Mouse (Mus musculus) hindbrain, embryonic 14.5 days (tissue): ENCODE data around the gene Ifng. TPM values are rescaled to one million over a fixed set of nuclear protein-coding genes. Genes with fewer than 3 reads are reported as not detected.
"Not testable (repeated sequence)": the region's sequence is repeated elsewhere in the genome, so short reads cannot be mapped to it uniquely, and the experiment has no call there.

ENCODE experiments used
- ATAC-seq: fragments of 200-750 bp; cut with Nextera tagmentation; 2 replicates; pipeline ENCODE4 v1.8.0; 2017; ENCODE audit warnings: moderate number of reproducible peaks, mild to moderate bottlenecking, moderate TSS enrichment, moderate library complexity; ENCODE audit not compliant: low FRiP score
- DNase-seq: peaks from one replicate; pipeline ENCODE4 v3.0.0-alpha.2; 2015; ENCODE audit warnings: low spot score
- H3K27ac ChIP-seq: fragments of 300-500 bp; sonication (generic); 2 replicates; pipeline ENCODE4 v1.5.1; 2014; ENCODE audit warnings: mild to moderate bottlenecking, moderate library complexity
- H3K27me3 ChIP-seq: fragments of 300-500 bp; sonication (generic); 2 replicates; pipeline ENCODE4 v1.6.1; 2014; ENCODE audit warnings: mild to moderate bottlenecking, low read length, mixed read lengths; ENCODE audit not compliant: control insufficient read depth, insufficient read depth
- H3K36me3 ChIP-seq: fragments of 300-500 bp; sonication (generic); replicated peaks from 2 replicates; pipeline ENCODE4 v1.6.1; 2014; ENCODE audit not compliant: control insufficient read depth, insufficient read depth
- H3K4me1 ChIP-seq: fragments of 300-500 bp; sonication (generic); replicated peaks from 2 replicates; pipeline ENCODE4 v1.6.1; 2014; ENCODE audit warnings: antibody characterized with exemption, low read length, mixed read lengths; ENCODE audit not compliant: control insufficient read depth, insufficient read depth
- H3K4me2 ChIP-seq: fragments of 300-500 bp; sonication (generic); replicated peaks from 2 replicates; pipeline ENCODE4 v1.6.1; 2014; ENCODE audit warnings: mild to moderate bottlenecking, moderate library complexity
- H3K4me3 ChIP-seq: fragments of 300-500 bp; sonication (generic); replicated peaks from 2 replicates; pipeline ENCODE4 v1.5.1; 2014; ENCODE audit warnings: mild to moderate bottlenecking, low read length
- H3K9ac ChIP-seq: fragments of 300-500 bp; sonication (generic); 2 replicates; pipeline ENCODE4 v1.6.1; 2014
- H3K9me3 ChIP-seq: fragments of 300-500 bp; sonication (generic); 2 replicates; pipeline ENCODE4 v1.6.1; 2016; ENCODE audit warnings: low read length; ENCODE audit not compliant: control insufficient read depth
- WGBS: fragments of 180-500 bp; shearing (Covaris S2); extraction: QIAGEN DNeasy Blood & Tissue Kit; methylation state at CpG from one replicate; pipeline ENCODE4 v1.1.7; 2014; 5-methylcytosine and 5-hydroxymethylcytosine counted together
- polyA plus RNA-seq: library from polyadenylated mRNA; unstranded; fragments of >200 nt; fragmentation: Nextera tagmentation; extraction: Ambion mirVana; gene quantifications from 2 replicates; pipeline ENCODE4 v1.2.1, GENCODE M21; 2014

Gene Ifng
- polyA plus RNA-seq, 1 experiment from 2014 or later, result not detected

GRCm38 (mm10) chr10:118472846-118473245 lies 32.0 kb downstream of the Ifng start:
- H3K9me3 ChIP-seq, H3K4me1 ChIP-seq, ATAC-seq, H3K9ac ChIP-seq, H3K27ac ChIP-seq, H3K27me3 ChIP-seq, DNase-seq, H3K36me3 ChIP-seq, H3K4me3 ChIP-seq, H3K4me2 ChIP-seq: not testable (repeated sequence)
- WGBS, result 88% methylated on average over 1 of the region's 1 CpGs

- Histone ChIP-seq H3K36me3 (no peaks in the 10 kb centered on the region), H3K9ac (no peak overlapping the region), H3K4me2 (no peak overlapping the region), H3K4me3 (no peak overlapping the region), H3K4me1 (no peaks in the 10 kb centered on the region), H3K27ac (no peak overlapping the region), H3K9me3 (no peaks in the 10 kb centered on the region), H3K27me3 (no peaks in the 10 kb centered on the region)
- 94% methylated on average over 2 of the region's 2 CpGs for WGBS
- DNase-seq (no peak), ATAC-seq (no peak)
Observed at GRCm38 (mm10) chr10:118476696-118477095, 35.9 kb downstream of the Ifng start.

GRCm38 (mm10) chr10:118477297-118477696 lies 36.5 kb downstream of the Ifng start:
- no peaks in the 10 kb centered on the region for H3K9me3 ChIP-seq
- no peak for ATAC-seq
- H3K4me2 ChIP-seq, result no peak overlapping the region
- H3K27ac ChIP-seq, result no peak overlapping the region
- H3K4me3 ChIP-seq, result no peak overlapping the region
- H3K36me3 ChIP-seq, result no peaks in the 10 kb centered on the region
- no peak for DNase-seq
- no peak overlapping the region for H3K9ac ChIP-seq
- WGBS, result 92% methylated on average over 2 of the region's 2 CpGs
- no peaks in the 10 kb centered on the region for H3K27me3 ChIP-seq
- H3K4me1 ChIP-seq, result no peaks in the 10 kb centered on the region

- H3K4me2 ChIP-seq, result no peak overlapping the region
- WGBS, result 84% methylated on average over 4 of the region's 4 CpGs
- no peaks in the 10 kb centered on the region for H3K36me3 ChIP-seq
- DNase-seq (no peak), ATAC-seq (no peak)
- H3K27ac ChIP-seq, result no peak overlapping the region
- H3K27me3 ChIP-seq, result no peaks in the 10 kb centered on the region
- H3K4me1 ChIP-seq, result no peaks in the 10 kb centered on the region
- no peak overlapping the region for H3K4me3 ChIP-seq
- H3K9me3 ChIP-seq, result no peaks in the 10 kb centered on the region
- H3K9ac ChIP-seq, result no peak overlapping the region
Observed at GRCm38 (mm10) chr10:118479244-118479643, 38.4 kb downstream of the Ifng start.

- no peak overlapping the region for H3K9ac ChIP-seq
- no peaks in the 10 kb centered on the region for H3K27me3 ChIP-seq
- 99% methylated on average over 5 of the region's 5 CpGs for WGBS
- no peaks in the 10 kb centered on the region for H3K36me3 ChIP-seq
- ATAC-seq (no peak), DNase-seq (no peak)
- no peaks in the 10 kb centered on the region for H3K4me1 ChIP-seq
- H3K4me3 ChIP-seq, result no peak overlapping the region
- no peak overlapping the region for H3K4me2 ChIP-seq
- no peaks in the 10 kb centered on the region for H3K9me3 ChIP-seq
- H3K27ac ChIP-seq, result no peak overlapping the region
Observed at GRCm38 (mm10) chr10:118480118-118480517, 39.3 kb downstream of the Ifng start.

- Histone ChIP-seq H3K9ac (no peak overlapping the region), H3K4me2 (no peak overlapping the region), H3K27me3 (no peaks in the 10 kb centered on the region), H3K9me3 (no peaks in the 10 kb centered on the region), H3K4me3 (no peak overlapping the region), H3K36me3 (no peaks in the 10 kb centered on the region), H3K27ac (no peak overlapping the region), H3K4me1 (no peaks in the 10 kb centered on the region)
- WGBS, result 90% methylated on average over 7 of the region's 7 CpGs
- ATAC-seq (no peak), DNase-seq (no peak)
Observed at GRCm38 (mm10) chr10:118480793-118481192, 39.9 kb downstream of the Ifng start.

GRCm38 (mm10) chr10:118494109-118494508 lies 53.3 kb downstream of the Ifng start:
- ATAC-seq, result no peak
- no peak overlapping the region for H3K4me3 ChIP-seq
- H3K9ac ChIP-seq, result no peak overlapping the region
- H3K4me2 ChIP-seq, result no peak overlapping the region
- H3K36me3 ChIP-seq, result no peaks in the 10 kb centered on the region
- 71% methylated on average over 1 of the region's 1 CpGs for WGBS
- H3K27me3 ChIP-seq, result no peaks in the 10 kb centered on the region
- no peak overlapping the region for H3K27ac ChIP-seq
- no peaks in the 10 kb centered on the region for H3K9me3 ChIP-seq
- DNase-seq, result no peak
- H3K4me1 ChIP-seq, result no peaks in the 10 kb centered on the region

- no peaks in the 10 kb centered on the region for H3K27me3 ChIP-seq
- 76% methylated on average over 1 of the region's 1 CpGs for WGBS
Observed at GRCm38 (mm10) chr10:118495362-118495761, 54.5 kb downstream of the Ifng start.

More at GRCm38 (mm10) chr10:118495362-118495761, 54.5 kb downstream of the Ifng start:
- Histone ChIP-seq H3K4me2 (no peak overlapping the region), H3K9me3 (no peaks in the 10 kb centered on the region), H3K36me3 (no peaks in the 10 kb centered on the region), H3K4me3 (no peak overlapping the region), H3K4me1 (no peaks in the 10 kb centered on the region), H3K27ac (no peak overlapping the region), H3K9ac (no peak overlapping the region)
- ATAC-seq, result no peak
- no peak for DNase-seq
